Mouse (Mus musculus) intestine, embryonic 14.5 days (tissue): ENCODE measurements around the gene Rhox13. TPM values are rescaled to one million over a fixed set of nuclear protein-coding genes. Genes with fewer than 3 reads are reported as not detected.
A peak's percentile ranks its signal among the peaks of the same experiment; 100 is the strongest.

ENCODE experiments used
- ATAC-seq: fragments of 200-750 bp; cut with Nextera tagmentation; replicated peaks from 2 replicates; pipeline ENCODE4 v1.8.0; 2017; ENCODE audit warnings: low read depth, moderate number of reproducible peaks, moderate TSS enrichment, moderate library complexity; ENCODE audit not compliant: low FRiP score, low TSS enrichment
- DNase-seq: peaks from one replicate; pipeline ENCODE4 v3.0.0-alpha.2; 2018; ENCODE audit warnings: low spot score
- H3K27ac ChIP-seq: fragments of 300-500 bp; sonication (generic); 2 replicates; pipeline ENCODE4 v1.5.1; 2014; ENCODE audit warnings: low read depth, mild to moderate bottlenecking, control low read depth
- H3K27me3 ChIP-seq: fragments of 300-500 bp; sonication (generic); replicated peaks from 2 replicates; pipeline ENCODE4 v1.6.1; 2014; ENCODE audit warnings: low read length, control low read depth; ENCODE audit not compliant: control insufficient read depth, insufficient read depth
- H3K36me3 ChIP-seq: fragments of 300-500 bp; sonication (generic); 2 replicates; pipeline ENCODE4 v1.6.1; 2014; ENCODE audit warnings: low read length, control low read depth; ENCODE audit not compliant: control insufficient read depth, insufficient read depth
- H3K4me1 ChIP-seq: fragments of 300-500 bp; sonication (generic); replicated peaks from 2 replicates; pipeline ENCODE4 v1.6.1; 2014; ENCODE audit warnings: low read length, control low read depth, mixed read lengths; ENCODE audit not compliant: control insufficient read depth, insufficient read depth
- H3K4me2 ChIP-seq: fragments of 300-500 bp; sonication (generic); 2 replicates; pipeline ENCODE4 v1.6.1; 2014; ENCODE audit warnings: low read length
- H3K4me3 ChIP-seq: fragments of 300-500 bp; sonication (generic); 2 replicates; pipeline ENCODE4 v1.5.1; 2014; ENCODE audit warnings: low read depth, low read length, control low read depth, mixed read lengths
- H3K9ac ChIP-seq: fragments of 300-500 bp; sonication (generic); 2 replicates; pipeline ENCODE4 v1.6.1; 2014; ENCODE audit warnings: mild to moderate bottlenecking, low read length
- H3K9me3 ChIP-seq: fragments of 300-500 bp; sonication (generic); 2 replicates; pipeline ENCODE4 v1.6.1; 2016; ENCODE audit warnings: low read length, control low read depth; ENCODE audit not compliant: control insufficient read depth
- WGBS: fragments of 180-500 bp; shearing (Covaris S2); extraction: QIAGEN DNeasy Blood & Tissue Kit; methylation state at CpG from one replicate; pipeline ENCODE4 v1.1.7; 2014; 5-methylcytosine and 5-hydroxymethylcytosine counted together
- polyA plus RNA-seq: library from polyadenylated mRNA; unstranded; fragments of >200 nt; fragmentation: Nextera tagmentation; extraction: Ambion mirVana; gene quantifications from 2 replicates; pipeline ENCODE4 v1.2.1, GENCODE M21; 2014

Gene Rhox13
- polyA plus RNA-seq, result not detected in 2 replicates

DNA sequence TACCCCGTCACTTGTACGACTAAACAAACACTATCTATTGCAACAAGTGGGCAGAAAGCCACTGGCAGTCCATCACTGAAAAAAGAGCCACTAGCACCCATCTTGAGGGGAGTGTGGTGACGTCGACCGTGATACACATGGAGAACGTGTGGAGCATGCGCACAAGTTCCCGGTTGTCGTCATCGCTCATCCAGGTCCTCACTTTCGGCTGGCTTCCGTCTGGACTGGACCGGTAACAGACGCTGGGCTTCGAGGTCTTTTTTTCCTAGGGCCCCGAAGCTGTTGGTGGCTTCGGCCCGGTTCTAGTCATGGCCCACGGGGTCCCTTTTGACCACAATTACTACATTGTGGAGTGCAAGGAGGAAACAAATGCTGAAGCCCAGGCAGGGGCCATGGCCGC lies at the start of gene Rhox13:
Rhox13 (plus strand) TSS at position 238 of the 400 bp plus-strand sequence.
- Histone ChIP-seq H3K9ac (no peak within 1 kb of the TSS), H3K4me1 (no peaks in the 10 kb centered on the region), H3K9me3 (0 out of 2 replicates have a peak, but pooled peaks cover 5% of the 10 kb centered on the region), H3K4me2 (no peak within 1 kb of the TSS), H3K36me3 (no peaks in the 10 kb centered on the region), H3K27ac (no peak within 1 kb of the TSS), H3K4me3 (no peak within 1 kb of the TSS), H3K27me3 (no peaks in the 10 kb centered on the region)
- DNase-seq (no peak), ATAC-seq (no peak)
- WGBS, result 95% methylated on average over 20 of the region's 20 CpGs

GRCm38 (mm10) chrX:38084226-38084625 lies 36.8 kb upstream of the Rhox13 start:
- 13% methylated on average over 12 of the region's 12 CpGs for WGBS
- peak; percentile 70 for DNase-seq

GRCm38 (mm10) chrX:38085041-38085440 lies 36.0 kb upstream of the Rhox13 start, which contains the start of gene Rhox11:
Gene Rhox11, minus strand, starts transcription at chrX:38085141.
- WGBS, result 82% methylated on average over 9 of the region's 9 CpGs
- Histone ChIP-seq H3K36me3 (no peaks in the 10 kb centered on the region), H3K27me3 (no peaks in the 10 kb centered on the region), H3K9ac (no peak within 1 kb of the TSS), H3K9me3 (no peaks in the 10 kb centered on the region), H3K27ac (no peak within 1 kb of the TSS), H3K4me1 (no peaks in the 10 kb centered on the region), H3K4me2 (no peak within 1 kb of the TSS), H3K4me3 (no peak within 1 kb of the TSS)
- ATAC-seq (no peak), DNase-seq (no peak)

More at GRCm38 (mm10) chrX:38084226-38084625, 36.8 kb upstream of the Rhox13 start:
- Histone ChIP-seq H3K9ac (no peak overlapping the region), H3K4me2 (no peak overlapping the region), H3K4me3 (no peak overlapping the region), H3K27ac (no peak overlapping the region), H3K36me3 (no peaks in the 10 kb centered on the region), H3K27me3 (no peaks in the 10 kb centered on the region), H3K4me1 (no peaks in the 10 kb centered on the region), H3K9me3 (no peaks in the 10 kb centered on the region)
- no peak for ATAC-seq

DNA sequence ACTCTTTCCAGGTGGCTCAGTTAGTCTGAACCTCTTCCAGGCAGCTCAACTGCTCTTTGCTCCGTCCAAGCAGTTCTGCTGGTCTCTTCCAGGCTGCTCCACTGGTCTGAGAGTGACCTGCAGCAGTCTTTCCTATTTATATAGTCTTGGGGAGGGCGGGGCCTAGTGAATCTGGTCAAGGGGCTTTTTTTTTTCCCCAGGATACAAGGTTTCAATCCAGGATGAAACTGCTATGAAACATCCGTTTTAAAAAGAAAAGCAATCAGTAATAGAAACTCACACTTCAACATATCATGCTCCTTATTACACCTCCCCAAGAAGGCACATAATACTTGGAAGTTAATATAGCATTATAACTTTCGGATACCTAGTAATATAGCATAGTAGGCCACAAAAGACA lies 10.2 kb upstream of the Rhox13 start, which contains the start of gene Rhox12:
Rhox12 (minus strand) TSS at position 101 of the 400 bp plus-strand sequence.
- H3K9me3 ChIP-seq, result no peaks in the 10 kb centered on the region
- WGBS, result 71% methylated on average over 4 of the region's 4 CpGs
- no peak within 1 kb of the TSS for H3K4me3 ChIP-seq
- no peaks in the 10 kb centered on the region for H3K36me3 ChIP-seq
- no peaks in the 10 kb centered on the region for H3K27me3 ChIP-seq
- DNase-seq, result no peak
- no peak for ATAC-seq
- no peak within 1 kb of the TSS for H3K27ac ChIP-seq
- H3K4me1 ChIP-seq, result no peaks in the 10 kb centered on the region
- H3K4me2 ChIP-seq, result no peak within 1 kb of the TSS
- no peak within 1 kb of the TSS for H3K9ac ChIP-seq

DNA sequence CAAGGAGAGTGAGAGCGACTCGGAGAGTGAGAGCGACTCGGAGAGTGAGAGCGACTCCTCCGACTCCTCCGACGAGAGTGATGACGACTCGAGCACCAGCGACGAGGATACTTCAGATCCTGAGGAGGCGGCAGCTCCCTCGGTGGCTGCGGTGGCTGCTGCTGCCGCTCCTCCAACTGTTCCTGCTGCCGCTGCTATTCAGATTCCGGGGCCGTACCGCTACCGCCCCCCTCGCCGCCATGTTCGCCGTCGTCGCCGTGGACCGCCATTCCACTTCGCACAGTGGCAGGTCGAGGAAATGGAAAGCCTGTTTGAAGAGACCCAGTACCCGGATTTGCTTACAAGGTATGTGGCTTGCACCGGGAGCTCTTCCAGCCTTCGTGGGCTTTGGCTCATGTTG lies 459 bp downstream of the Rhox13 start:
- ATAC-seq (no peak), DNase-seq (no peak)
- H3K9me3 ChIP-seq, result 0 out of 2 replicates have a peak, but pooled peaks cover 5% of the 10 kb centered on the region
- H3K4me2 ChIP-seq, result no peak overlapping the region
- H3K27ac ChIP-seq, result no peak overlapping the region
- WGBS, result 85% methylated on average over 33 of the region's 34 CpGs
- H3K27me3 ChIP-seq, result no peaks in the 10 kb centered on the region
- H3K4me1 ChIP-seq, result no peaks in the 10 kb centered on the region
- H3K4me3 ChIP-seq, result no peak overlapping the region
- no peak overlapping the region for H3K9ac ChIP-seq
- H3K36me3 ChIP-seq, result no peaks in the 10 kb centered on the region

GRCm38 (mm10) chrX:38159097-38159496 lies 38.1 kb downstream of the Rhox13 start:
- no peaks in the 10 kb centered on the region for H3K36me3 ChIP-seq
- H3K9me3 ChIP-seq, result no peaks in the 10 kb centered on the region
- no peak overlapping the region for H3K27ac ChIP-seq
- no peak overlapping the region for H3K4me2 ChIP-seq
- H3K27me3 ChIP-seq, result no peaks in the 10 kb centered on the region
- WGBS, result 79% methylated on average over 1 of the region's 1 CpGs
- H3K9ac ChIP-seq, result no peak overlapping the region
- no peak overlapping the region for H3K4me3 ChIP-seq
- no peak for DNase-seq
- H3K4me1 ChIP-seq, result no peaks in the 10 kb centered on the region
- ATAC-seq, result no peak

GRCm38 (mm10) chrX:38165315-38165714 lies 44.3 kb downstream of the Rhox13 start:
- no peaks in the 10 kb centered on the region for H3K4me1 ChIP-seq
- H3K4me3 ChIP-seq, result no peak overlapping the region
- DNase-seq, result no peak
- H3K9ac ChIP-seq, result no peak overlapping the region
- no peaks in the 10 kb centered on the region for H3K36me3 ChIP-seq
- H3K27ac ChIP-seq, result no peak overlapping the region
- no peaks in the 10 kb centered on the region for H3K9me3 ChIP-seq
- H3K27me3 ChIP-seq, result no peaks in the 10 kb centered on the region
- ATAC-seq, result no peak
- 83% methylated on average over 3 of the region's 3 CpGs for WGBS
- H3K4me2 ChIP-seq, result no peak overlapping the region

DNA sequence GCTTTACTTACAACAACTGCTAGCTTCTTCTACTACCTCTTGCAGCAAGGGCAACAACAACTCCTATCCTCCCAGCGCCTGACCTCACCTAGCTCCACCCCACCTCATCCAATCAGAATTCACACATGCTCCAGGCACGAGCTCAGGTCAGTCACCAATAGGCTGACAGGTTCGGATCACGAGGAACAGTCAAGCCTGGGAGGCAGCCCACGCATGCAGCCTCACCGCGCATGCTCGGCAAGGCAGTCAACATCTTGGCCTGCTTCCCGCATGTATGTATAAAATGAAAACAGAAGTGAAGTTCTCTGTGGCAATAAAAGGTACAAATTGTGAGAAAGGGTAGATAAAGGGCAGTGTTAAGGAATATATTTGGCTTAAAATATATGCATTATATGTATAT lies 45.0 kb downstream of the Rhox13 start:
- 78% methylated on average over 9 of the region's 9 CpGs for WGBS
- Histone ChIP-seq H3K4me2 (no peak overlapping the region), H3K27ac (no peak overlapping the region), H3K27me3 (no peaks in the 10 kb centered on the region), H3K4me1 (no peaks in the 10 kb centered on the region), H3K9ac (no peak overlapping the region), H3K9me3 (no peaks in the 10 kb centered on the region), H3K36me3 (no peaks in the 10 kb centered on the region), H3K4me3 (no peak overlapping the region)
- no peak for ATAC-seq
- no peak for DNase-seq

GRCm38 (mm10) chrX:38166592-38166991 lies 45.6 kb downstream of the Rhox13 start:
- H3K4me1 ChIP-seq, result no peaks in the 10 kb centered on the region
- H3K27me3 ChIP-seq, result no peaks in the 10 kb centered on the region
- no peak overlapping the region for H3K9ac ChIP-seq
- WGBS, result 77% methylated on average over 4 of the region's 4 CpGs
- no peak overlapping the region for H3K4me2 ChIP-seq
- no peaks in the 10 kb centered on the region for H3K9me3 ChIP-seq
- ATAC-seq (no peak), DNase-seq (no peak)
- H3K4me3 ChIP-seq, result no peak overlapping the region
- no peak overlapping the region for H3K27ac ChIP-seq
- H3K36me3 ChIP-seq, result no peaks in the 10 kb centered on the region
